Mouse (Mus musculus) kidney, embryonic 16.5 days (tissue): ENCODE measurements around the gene Adk. TPM values are rescaled to one million over a fixed set of nuclear protein-coding genes. Genes with fewer than 3 reads are reported as not detected.
A peak's percentile ranks its signal among the peaks of the same experiment; 100 is the strongest.

Experiments
- ATAC-seq: fragments of 200-750 bp; cut with Nextera tagmentation; 2 replicates; pipeline ENCODE4 v1.8.0; 2017; ENCODE audit warnings: moderate TSS enrichment; ENCODE audit not compliant: low FRiP score, low TSS enrichment
- H3K27ac ChIP-seq: fragments of 300-500 bp; sonication (generic); 2 replicates; pipeline ENCODE4 v1.5.1; 2014; ENCODE audit warnings: low read length
- H3K27me3 ChIP-seq: fragments of 300-500 bp; sonication (generic); 2 replicates; pipeline ENCODE4 v1.6.1; 2014; ENCODE audit warnings: low read length, control low read depth, mixed read lengths; ENCODE audit not compliant: insufficient read depth
- H3K36me3 ChIP-seq: fragments of 300-500 bp; sonication (generic); 2 replicates; pipeline ENCODE4 v1.6.1; 2014; ENCODE audit warnings: low read length, control low read depth, mixed read lengths; ENCODE audit not compliant: insufficient read depth
- H3K4me1 ChIP-seq: fragments of 300-500 bp; sonication (generic); 2 replicates; pipeline ENCODE4 v1.6.1; 2014; ENCODE audit warnings: low read length, control low read depth, mixed read lengths; ENCODE audit not compliant: insufficient read depth
- H3K4me2 ChIP-seq: fragments of 300-500 bp; sonication (generic); replicated peaks from 2 replicates; pipeline ENCODE4 v1.6.1; 2014; ENCODE audit warnings: low read depth, low read length
- H3K4me3 ChIP-seq: fragments of 300-500 bp; sonication (generic); 2 replicates; pipeline ENCODE4 v1.5.1; 2014; ENCODE audit warnings: mild to moderate bottlenecking, low read length
- H3K9ac ChIP-seq: fragments of 300-500 bp; sonication (generic); replicated peaks from 2 replicates; pipeline ENCODE4 v1.6.1; 2014; ENCODE audit warnings: low read length
- H3K9me3 ChIP-seq: fragments of 300-500 bp; sonication (generic); 2 replicates; pipeline ENCODE4 v1.6.1; 2016; ENCODE audit warnings: low read length, control low read depth
- WGBS: fragments of 180-500 bp; shearing (Covaris S2); extraction: QIAGEN DNeasy Blood & Tissue Kit; methylation state at CpG from one replicate; pipeline ENCODE4 v1.1.7; 2014; 5-methylcytosine and 5-hydroxymethylcytosine counted together
- polyA plus RNA-seq: library from polyadenylated mRNA; unstranded; fragments of >200 nt; fragmentation: Nextera tagmentation; extraction: Ambion mirVana; gene quantifications from 2 replicates; pipeline ENCODE4 v1.2.1, GENCODE M21; 2015

Gene Adk
- polyA plus RNA-seq, 1 experiment from 2014 or later = 167 TPM

GRCm38 (mm10) chr14:21410769-21411477, 358.5 kb downstream of the Adk start:
- no peak overlapping the region for H3K27ac ChIP-seq
- no peaks in the 10 kb centered on the region for H3K36me3 ChIP-seq
- WGBS = 87% methylated on average over 7 of the region's 7 CpGs
- no peaks in the 10 kb centered on the region for H3K4me1 ChIP-seq
- H3K4me3 ChIP-seq = no peak overlapping the region
- ATAC-seq = no peak
- no peaks in the 10 kb centered on the region for H3K27me3 ChIP-seq
- no peak overlapping the region for H3K9ac ChIP-seq
- H3K9me3 ChIP-seq = no peaks in the 10 kb centered on the region
- no peak overlapping the region for H3K4me2 ChIP-seq

GRCm38 (mm10) chr14:21411524-21411923, 359.1 kb downstream of the Adk start:
- Histone ChIP-seq H3K36me3 (no peaks in the 10 kb centered on the region), H3K27ac (no peak overlapping the region), H3K4me3 (no peak overlapping the region), H3K9me3 (no peaks in the 10 kb centered on the region), H3K27me3 (no peaks in the 10 kb centered on the region), H3K4me1 (no peaks in the 10 kb centered on the region), H3K9ac (no peak overlapping the region), H3K4me2 (no peak overlapping the region)
- ATAC-seq = no peak
- 94% methylated on average over 6 of the region's 6 CpGs for WGBS

- Histone ChIP-seq H3K4me1 (no peaks in the 10 kb centered on the region), H3K9me3 (no peaks in the 10 kb centered on the region), H3K4me3 (no peak overlapping the region), H3K27me3 (no peaks in the 10 kb centered on the region), H3K27ac (no peak overlapping the region), H3K9ac (no peak overlapping the region), H3K36me3 (no peaks in the 10 kb centered on the region), H3K4me2 (no peak overlapping the region)
- 76% methylated on average over 7 of the region's 7 CpGs for WGBS
- ATAC-seq = no peak
Measured at GRCm38 (mm10) chr14:21418332-21418731, 366.0 kb downstream of the Adk start.

GRCm38 (mm10) chr14:21427369-21427768, 375.0 kb downstream of the Adk start:
- no peak for ATAC-seq
- H3K36me3 ChIP-seq = no peaks in the 10 kb centered on the region
- 82% methylated on average over 7 of the region's 7 CpGs for WGBS
- H3K4me3 ChIP-seq = no peak overlapping the region
- no peak overlapping the region for H3K9ac ChIP-seq
- H3K27me3 ChIP-seq = no peaks in the 10 kb centered on the region
- H3K4me2 ChIP-seq = no peak overlapping the region
- H3K27ac ChIP-seq = no peak overlapping the region
- H3K9me3 ChIP-seq = no peaks in the 10 kb centered on the region
- H3K4me1 ChIP-seq = no peaks in the 10 kb centered on the region

- 69% methylated on average over 4 of the region's 4 CpGs for WGBS
- Histone ChIP-seq H3K27me3 (no peaks in the 10 kb centered on the region), H3K27ac (no peak overlapping the region), H3K36me3 (no peaks in the 10 kb centered on the region), H3K4me2 (no peak overlapping the region), H3K4me1 (0 out of 2 replicates have a peak, but pooled peaks cover 4% of the 10 kb centered on the region), H3K9me3 (no peaks in the 10 kb centered on the region), H3K4me3 (no peak overlapping the region), H3K9ac (no peak overlapping the region)
- no peak for ATAC-seq
Measured at GRCm38 (mm10) chr14:21433415-21433814, 381.0 kb downstream of the Adk start.

- no peak overlapping the region for H3K4me3 ChIP-seq
- ATAC-seq = no peak
- 0 out of 2 replicates have a peak, but pooled peaks cover 4% of the 10 kb centered on the region for H3K4me1 ChIP-seq
- no peak overlapping the region for H3K9ac ChIP-seq
- no peak overlapping the region for H3K27ac ChIP-seq
- no peaks in the 10 kb centered on the region for H3K27me3 ChIP-seq
- WGBS = 82% methylated on average over 5 of the region's 5 CpGs
- H3K36me3 ChIP-seq = no peaks in the 10 kb centered on the region
- H3K9me3 ChIP-seq = no peaks in the 10 kb centered on the region
- no peak overlapping the region for H3K4me2 ChIP-seq
Measured at GRCm38 (mm10) chr14:21433995-21434394, 381.6 kb downstream of the Adk start.

GRCm38 (mm10) chr14:21434686-21435085, 382.3 kb downstream of the Adk start:
- no peaks in the 10 kb centered on the region for H3K9me3 ChIP-seq
- ATAC-seq = no peak
- no peaks in the 10 kb centered on the region for H3K27me3 ChIP-seq
- H3K9ac ChIP-seq = no peak overlapping the region
- H3K4me2 ChIP-seq = no peak overlapping the region
- H3K4me3 ChIP-seq = no peak overlapping the region
- 38% methylated on average over 9 of the region's 9 CpGs for WGBS
- H3K36me3 ChIP-seq = no peaks in the 10 kb centered on the region
- H3K4me1 ChIP-seq = peaks cover 8% of the 10 kb centered on the region; the same call in 1 of the 2 replicates
- H3K27ac ChIP-seq = no peak overlapping the region

- Histone ChIP-seq H3K9me3 (no peaks in the 10 kb centered on the region), H3K36me3 (no peaks in the 10 kb centered on the region), H3K4me1 (peaks cover 15% of the 10 kb centered on the region), H3K27ac (no peak overlapping the region), H3K9ac (no peak overlapping the region), H3K27me3 (no peaks in the 10 kb centered on the region), H3K4me2 (no peak overlapping the region), H3K4me3 (no peak overlapping the region)
- WGBS = 15% methylated on average over 4 of the region's 4 CpGs
- peak; percentile 76; the same call in 1 of the 2 replicates for ATAC-seq
Measured at GRCm38 (mm10) chr14:21439785-21440184, 387.4 kb downstream of the Adk start.

GRCm38 (mm10) chr14:21440526-21440925, 388.2 kb downstream of the Adk start:
- H3K4me3 ChIP-seq = no peak overlapping the region
- no peak overlapping the region for H3K9ac ChIP-seq
- no peaks in the 10 kb centered on the region for H3K9me3 ChIP-seq
- peaks cover 14% of the 10 kb centered on the region for H3K4me1 ChIP-seq
- H3K27me3 ChIP-seq = no peaks in the 10 kb centered on the region
- 91% methylated on average over 2 of the region's 2 CpGs for WGBS
- H3K36me3 ChIP-seq = no peaks in the 10 kb centered on the region
- no peak overlapping the region for H3K27ac ChIP-seq
- H3K4me2 ChIP-seq = no peak overlapping the region
- ATAC-seq = no peak

GRCm38 (mm10) chr14:21441772-21442533, 389.6 kb downstream of the Adk start:
- Histone ChIP-seq H3K4me1 (peaks cover 14% of the 10 kb centered on the region), H3K27ac (peak overlapping the region; percentile 43), H3K36me3 (no peaks in the 10 kb centered on the region), H3K4me2 (no peak overlapping the region), H3K27me3 (no peaks in the 10 kb centered on the region), H3K9ac (no peak overlapping the region), H3K4me3 (no peak overlapping the region), H3K9me3 (no peaks in the 10 kb centered on the region)
- peak; percentile 75 for ATAC-seq
- 42% methylated on average over 10 of the region's 10 CpGs for WGBS
